Mouse (Mus musculus): Measurements from ENCODE around the gene Slc27a4.

DNA sequence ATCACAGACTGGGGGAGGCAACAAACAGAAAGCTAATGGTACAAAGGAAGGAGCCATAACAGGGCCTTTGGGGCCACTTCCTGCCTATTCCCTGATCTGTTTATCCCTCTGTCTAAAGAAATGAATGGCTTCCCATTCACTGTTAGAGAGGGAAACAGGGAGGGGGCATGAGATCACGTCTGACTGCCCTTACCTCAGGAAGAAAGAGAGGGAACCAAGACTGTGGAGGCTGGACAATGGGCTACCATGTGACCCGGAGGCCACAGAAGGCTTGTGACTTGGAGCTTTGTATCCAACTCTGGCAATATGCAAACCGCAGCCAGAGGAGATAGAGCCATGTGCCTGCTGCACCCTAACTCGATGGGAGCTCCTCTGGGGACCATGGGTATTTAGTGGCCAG lies 18.1 kb upstream of the Slc27a4 start:
- TF ChIP-seq CTCF (IDR thresholded peaks at IDR 0.05; ENCODE audit: low read depth, low read length) (no peak), GATA1 (IDR thresholded peaks at IDR 0.05; ENCODE audit: borderline replicate concordance, low read length) (no peak)
